Mouse (Mus musculus): ENCODE data around the gene Kmo. TPM values are rescaled to one million over a fixed set of nuclear protein-coding genes. Genes with fewer than 3 reads are reported as not detected.
A peak's percentile ranks its signal among the peaks of the same experiment; 100 is the strongest.

Gene Kmo
- polyA plus RNA-seq, 1 experiment, result not detected

- Histone ChIP-seq H3K4me3 (replicated peaks) (peak within 1 kb of the TSS; percentile 99), H3K9me3 (no peaks in the 10 kb centered on the region), H3K4me1 (peaks cover 39% of the 10 kb centered on the region), H3K36me3 (replicated peaks; ENCODE audit: low read length) (peaks cover 12% of the 10 kb centered on the region), H3K27me3 (replicated peaks) (no peaks in the 10 kb centered on the region)
- no peak for TF ChIP-seq GATA1 (IDR thresholded peaks at IDR 0.05; ENCODE audit: borderline replicate concordance, low read length)
- TF ChIP-seq FLI1 (IDR thresholded peaks at IDR 0.05; ENCODE audit: low read length), result no peak
Observed at GRCm38 (mm10) chr1:175692246-175692996, 72.2 kb downstream of the Kmo start, which contains the start of the genes Opn3 and Chml. Gene Opn3, minus strand, starts transcription at chr1:175692776. Gene Chml, minus strand, starts transcription at chr1:175692901.

- TF ChIP-seq FLI1 (IDR thresholded peaks at IDR 0.05; ENCODE audit: low read length) (no peak), GATA1 (IDR thresholded peaks at IDR 0.05; ENCODE audit: borderline replicate concordance, low read length) (no peak)
- Histone ChIP-seq H3K27me3 (replicated peaks) (peaks cover 1% of the 10 kb centered on the region), H3K36me3 (replicated peaks; ENCODE audit: low read length) (peaks cover 6% of the 10 kb centered on the region), H3K4me3 (replicated peaks) (peak overlapping the region; percentile 99), H3K4me1 (peaks cover 39% of the 10 kb centered on the region), H3K9me3 (no peaks in the 10 kb centered on the region)
Observed at GRCm38 (mm10) chr1:175692997-175693361, 72.8 kb downstream of the Kmo start.

DNA sequence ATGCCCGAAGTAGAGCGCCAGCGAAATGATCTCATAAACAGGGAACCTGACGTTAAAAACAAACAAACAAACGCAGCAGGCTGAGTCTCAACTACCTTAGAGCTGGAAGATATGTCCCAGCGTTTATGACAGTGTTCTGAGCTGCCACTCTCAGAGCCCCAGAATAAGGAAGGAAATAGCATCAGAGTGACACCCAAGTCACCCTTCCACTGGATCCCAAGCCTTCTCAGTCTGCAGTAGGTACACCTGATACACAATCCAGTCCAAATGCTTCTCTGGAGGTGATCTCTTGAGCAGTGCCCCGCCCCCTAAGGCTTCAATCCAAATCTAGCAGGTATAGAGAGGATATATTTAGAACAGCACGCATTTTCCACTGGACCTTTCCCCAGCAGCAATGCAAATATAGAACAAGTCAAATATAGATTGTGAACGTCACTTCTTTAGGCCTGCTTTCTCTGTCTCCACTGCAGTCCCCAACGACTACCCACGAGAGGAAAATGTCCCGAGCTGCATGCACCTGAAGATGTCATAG lies 73.3 kb downstream of the Kmo start:
- TF ChIP-seq GATA1 (IDR thresholded peaks at IDR 0.05; ENCODE audit: borderline replicate concordance, low read length), result no peak
- TF ChIP-seq FLI1 (IDR thresholded peaks at IDR 0.05; ENCODE audit: low read length), result no peak
- peaks cover 1% of the 10 kb centered on the region for H3K36me3 ChIP-seq (replicated peaks; ENCODE audit: low read length)
- no peaks in the 10 kb centered on the region for H3K9me3 ChIP-seq
- H3K4me3 ChIP-seq (replicated peaks), result peak overlapping the region; percentile 99
- H3K27me3 ChIP-seq (replicated peaks), result peaks cover 1% of the 10 kb centered on the region
- H3K4me1 ChIP-seq, result peaks cover 39% of the 10 kb centered on the region

- TF ChIP-seq GATA1 (IDR thresholded peaks at IDR 0.05; ENCODE audit: borderline replicate concordance, low read length) (no peak), FLI1 (IDR thresholded peaks at IDR 0.05; ENCODE audit: low read length) (no peak)
- H3K4me3 ChIP-seq (replicated peaks), result no peak within 1 kb of the TSS
- H3K27me3 ChIP-seq (replicated peaks), result peaks cover 1% of the 10 kb centered on the region
- no peaks in the 10 kb centered on the region for H3K9me3 ChIP-seq
- peaks cover 13% of the 10 kb centered on the region for H3K4me1 ChIP-seq
- H3K36me3 ChIP-seq (replicated peaks; ENCODE audit: low read length), result no peaks in the 10 kb centered on the region
Observed at GRCm38 (mm10) chr1:175698293-175698692, 78.1 kb downstream of the Kmo start, which contains the start of gene Wdr64. Gene Wdr64, plus strand, starts transcription at chr1:175698593.

- no peak for TF ChIP-seq FLI1 (IDR thresholded peaks at IDR 0.05; ENCODE audit: low read length)
- TF ChIP-seq GATA1 (IDR thresholded peaks at IDR 0.05; ENCODE audit: borderline replicate concordance, low read length), result no peak
- H3K9me3 ChIP-seq, result no peaks in the 10 kb centered on the region
- no peaks in the 10 kb centered on the region for H3K36me3 ChIP-seq (replicated peaks; ENCODE audit: low read length)
- H3K27me3 ChIP-seq (replicated peaks), result peaks cover 1% of the 10 kb centered on the region
- peaks cover 7% of the 10 kb centered on the region; the same call in 1 of the 2 replicates for H3K4me1 ChIP-seq
- H3K4me3 ChIP-seq (replicated peaks), result no peak overlapping the region
Observed at GRCm38 (mm10) chr1:175699375-175699774, 79.2 kb downstream of the Kmo start.

- Histone ChIP-seq H3K4me1 (peaks cover 7% of the 10 kb centered on the region; the same call in 1 of the 2 replicates), H3K4me3 (replicated peaks) (peak overlapping the region; percentile 62), H3K9me3 (no peaks in the 10 kb centered on the region), H3K36me3 (replicated peaks; ENCODE audit: low read length) (no peaks in the 10 kb centered on the region), H3K27me3 (replicated peaks) (peaks cover 1% of the 10 kb centered on the region)
- TF ChIP-seq FLI1 (IDR thresholded peaks at IDR 0.05; ENCODE audit: low read length), result no peak
- TF ChIP-seq GATA1 (IDR thresholded peaks at IDR 0.05; ENCODE audit: borderline replicate concordance, low read length), result no peak
Observed at GRCm38 (mm10) chr1:175699796-175700195, 79.6 kb downstream of the Kmo start.

DNA sequence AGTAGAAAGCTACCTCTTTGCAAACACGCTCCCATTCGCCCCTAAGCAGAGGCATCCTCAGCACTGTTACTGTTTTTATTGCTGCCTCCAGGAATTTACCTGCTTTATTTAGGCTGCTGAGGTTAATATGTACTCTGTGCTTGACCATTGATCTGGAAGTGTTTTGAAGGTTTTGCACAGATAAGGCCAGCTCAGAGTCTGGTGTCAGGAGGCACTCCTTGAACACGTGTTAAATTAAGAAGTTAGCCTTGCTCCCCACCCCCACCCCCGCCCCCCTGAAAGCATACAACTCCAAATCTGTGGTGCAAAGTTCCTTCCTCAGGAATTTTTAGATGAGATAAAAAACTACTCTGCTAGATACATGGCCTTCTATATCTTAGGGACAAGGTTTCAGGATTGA lies 81.0 kb downstream of the Kmo start:
- TF ChIP-seq GATA1 (IDR thresholded peaks at IDR 0.05; ENCODE audit: borderline replicate concordance, low read length), result no peak
- no peak for TF ChIP-seq FLI1 (IDR thresholded peaks at IDR 0.05; ENCODE audit: low read length)
- no peaks in the 10 kb centered on the region for H3K9me3 ChIP-seq

GRCm38 (mm10) chr1:175707599-175707998 lies 87.4 kb downstream of the Kmo start:
- Histone ChIP-seq H3K9me3 (peaks cover 5% of the 10 kb centered on the region), H3K36me3 (replicated peaks; ENCODE audit: low read length) (no peaks in the 10 kb centered on the region), H3K4me1 (no peaks in the 10 kb centered on the region), H3K27me3 (replicated peaks) (no peaks in the 10 kb centered on the region), H3K4me3 (replicated peaks) (no peak overlapping the region)
- TF ChIP-seq GATA1 (IDR thresholded peaks at IDR 0.05; ENCODE audit: borderline replicate concordance, low read length) (no peak), FLI1 (IDR thresholded peaks at IDR 0.05; ENCODE audit: low read length) (no peak)

More for the DNA sequence above, 81.0 kb downstream of the Kmo start:
- Histone ChIP-seq H3K4me1 (peaks cover 5% of the 10 kb centered on the region; the same call in 1 of the 2 replicates), H3K4me3 (replicated peaks) (no peak overlapping the region), H3K36me3 (replicated peaks; ENCODE audit: low read length) (no peaks in the 10 kb centered on the region), H3K27me3 (replicated peaks) (peaks cover 1% of the 10 kb centered on the region)

- TF ChIP-seq GATA1 (IDR thresholded peaks at IDR 0.05; ENCODE audit: borderline replicate concordance, low read length) (no peak), FLI1 (IDR thresholded peaks at IDR 0.05; ENCODE audit: low read length) (no peak)
Observed at GRCm38 (mm10) chr1:175708013-175708412, 87.8 kb downstream of the Kmo start.

More at GRCm38 (mm10) chr1:175708013-175708412, 87.8 kb downstream of the Kmo start:
- Histone ChIP-seq H3K36me3 (replicated peaks; ENCODE audit: low read length) (no peaks in the 10 kb centered on the region), H3K4me1 (no peaks in the 10 kb centered on the region), H3K27me3 (replicated peaks) (no peaks in the 10 kb centered on the region), H3K9me3 (peaks cover 5% of the 10 kb centered on the region), H3K4me3 (replicated peaks) (no peak overlapping the region)

Other genes starting within 250 kb of the Kmo start
- not detected in 2 replicates for gene Rgs7, start 127.9 kb upstream of the Kmo start, polyA plus RNA-seq (2012; ENCODE audit: insufficient read depth, low replicate concordance)
- gene Fh1, start 5.3 kb downstream of the Kmo start, polyA plus RNA-seq (2012; ENCODE audit: insufficient read depth, low replicate concordance), result 4.6 and 10.4 TPM in 2 replicates
- 1.0 and 3.9 TPM in 2 replicates for gene Opn3, start 72.4 kb downstream of the Kmo start, polyA plus RNA-seq (2012; ENCODE audit: insufficient read depth, low replicate concordance)
- gene Chml, start 72.5 kb downstream of the Kmo start, polyA plus RNA-seq (2012; ENCODE audit: insufficient read depth, low replicate concordance), result 7.5 and 28.0 TPM in 2 replicates
- not detected in 2 replicates for gene Wdr64, start 78.2 kb downstream of the Kmo start, polyA plus RNA-seq (2012; ENCODE audit: insufficient read depth, low replicate concordance)

All from megakaryocyte, embryonic 14.5 days (primary cell).